Mouse (Mus musculus) heart, postnatal 0 days (tissue): ENCODE measurements around the gene Ahnak.

Source experiments
- CTCF ChIP-seq: IDR thresholded peaks from 2 replicates; pipeline ENCODE4 v1.5.1; 2016; ENCODE audit warnings: antibody characterized with exemption, control low read depth, low read depth
- EP300 ChIP-seq: IDR thresholded peaks from 2 replicates; pipeline ENCODE4 v1.6.1; 2016; ENCODE audit warnings: antibody characterized with exemption, low read depth

GRCm38 (mm10) chr19:8946929-8947328 lies 42.2 kb upstream of the Ahnak start:
- TF ChIP-seq CTCF (no peak), EP300 (no peak)
